Comparison of ENCODE assay signal across 24 mouse cellular contexts in the genomic region with DNA sequence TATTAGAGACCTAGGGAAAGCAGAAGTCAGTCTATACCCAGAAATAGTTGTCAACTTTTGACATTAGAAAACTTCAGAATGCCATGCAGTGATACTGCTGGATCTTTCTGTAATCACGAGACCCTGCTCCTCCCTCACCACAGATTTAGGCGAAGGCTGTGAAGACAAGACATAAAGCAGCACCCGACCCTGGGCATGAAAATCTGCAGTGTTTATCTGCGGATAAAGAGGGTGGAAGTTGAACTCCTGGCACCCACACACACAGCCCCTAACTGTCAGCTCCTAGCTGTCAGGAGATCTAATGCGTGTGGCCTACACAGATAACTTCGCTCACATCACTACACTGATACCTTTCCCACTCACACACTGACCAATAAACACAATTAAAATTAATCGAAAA. TPM values are rescaled to one million over a fixed set of nuclear protein-coding genes. Genes with fewer than 3 reads are reported as not detected.
DNase-seq lines count a peak whose midpoint lies in the region; ATAC-seq and TF ChIP-seq lines count a peak whose summit lies in the region.
"Had no signal": no experiment of that assay in that cellular context is flagged by ENCODE, and none has a peak within 500 bp of the region (broad histone marks: within the 10 kb centered on the region; RNA-seq: fewer than 3 reads in every experiment).

No protein-coding gene starts in this region.

- peaks cover 24% of the 10 kb centered on the region for H3K36me3 ChIP-seq in megakaryocyte, embryonic 14.5 days (replicated peaks; ENCODE audit: low read length)
- peaks cover 22% of the 10 kb centered on the region for H3K36me3 ChIP-seq in liver, embryonic 12.5 days
- H3K36me3 ChIP-seq: embryonic facial prominence, embryonic 12.5 days; midbrain, embryonic 15.5 days had no signal

- no peak for ATAC-seq in megakaryocyte, adult 5-6 weeks (ENCODE audit: poor library complexity, severe bottlenecking)
- peak; percentile 65 for ATAC-seq in liver, embryonic 12.5 days
- peak; percentile 74 for ATAC-seq in megakaryocyte-erythroid progenitor cell, adult 5-6 weeks (replicated peaks; ENCODE audit: low FRiP score, low TSS enrichment, poor library complexity, severe bottlenecking)
- ATAC-seq: activated CD4-positive, CD25-positive, alpha-beta regulatory T cell, adult 4 months; forebrain, embryonic 13.5 days; midbrain, embryonic 15.5 days had no signal

- H3K27ac ChIP-seq in bone marrow macrophage, adult 2 months (ENCODE audit: insufficient read depth, low read depth, low read length): peak overlapping the region; percentile 25
- H3K27ac ChIP-seq in liver, embryonic 12.5 days: 0 out of 2 replicates have a peak overlapping the region, but pooled peaks have one; percentile 14
- H3K27ac ChIP-seq: embryonic facial prominence, embryonic 12.5 days; forebrain, embryonic 13.5 days; heart, adult 2 months; limb, embryonic 13.5 days; midbrain, embryonic 15.5 days had no signal

- H3K4me3 ChIP-seq in megakaryocyte, embryonic 14.5 days (replicated peaks): peak overlapping the region; percentile 59
- H3K4me3 ChIP-seq in bone marrow macrophage, adult 2 months (ENCODE audit: insufficient read depth, low read length): no peak overlapping the region
- no peak overlapping the region for H3K4me3 ChIP-seq in liver, embryonic 12.5 days
- H3K4me3 ChIP-seq: embryonic facial prominence, embryonic 12.5 days; erythroblast, embryonic 14.5 days; forebrain, embryonic 13.5 days; heart, adult 2 months; limb, embryonic 13.5 days; midbrain, embryonic 15.5 days; myocyte had no signal

- DNase-seq in layer of hippocampus, adult 9-11 months: no peak
- DNase-seq in natural killer cell, adult 2 months (ENCODE audit: low spot score in 2 of 2): no peak
- no peak for DNase-seq in left cerebral cortex, adult 8-10 months (ENCODE audit: low spot score in 2 of 2)
- DNase-seq: adrenal gland, postnatal 25 days; cerebellum, adult 2 months; gastrocnemius, postnatal 14 days; heart, adult 2 months; kidney, adult 18-20 months; kidney, postnatal 36 days; right cerebral cortex, adult 18-20 months; thymus, adult 18-20 months; thymus, postnatal 4 days had no signal

- no peak for TF ChIP-seq CTCF in bone marrow macrophage, adult 2 months (IDR thresholded peaks at IDR 0.05; ENCODE audit: low read depth, low read length)

- H3K9ac ChIP-seq in liver, embryonic 12.5 days: no peak overlapping the region
- H3K9ac ChIP-seq: embryonic facial prominence, embryonic 12.5 days; forebrain, embryonic 13.5 days; limb, embryonic 13.5 days; midbrain, embryonic 15.5 days had no signal

- no peak for TF ChIP-seq POLR2A in bone marrow macrophage, adult 2 months (IDR thresholded peaks at IDR 0.05; ENCODE audit: borderline replicate concordance, low read depth, low read length)

- no peaks in the 10 kb centered on the region for H3K9me3 ChIP-seq in megakaryocyte, embryonic 14.5 days
- H3K9me3 ChIP-seq in liver, embryonic 12.5 days (replicated peaks): no peaks in the 10 kb centered on the region
- H3K9me3 ChIP-seq: embryonic facial prominence, embryonic 12.5 days; forebrain, embryonic 13.5 days; limb, embryonic 13.5 days; midbrain, embryonic 15.5 days had no signal

- no peaks in the 10 kb centered on the region for H3K27me3 ChIP-seq in megakaryocyte, embryonic 14.5 days (replicated peaks)
- no peaks in the 10 kb centered on the region for H3K27me3 ChIP-seq in liver, embryonic 12.5 days (replicated peaks)
- H3K27me3 ChIP-seq: embryonic facial prominence, embryonic 12.5 days; forebrain, embryonic 13.5 days; limb, embryonic 13.5 days; midbrain, embryonic 15.5 days had no signal

- H3K4me1 ChIP-seq in megakaryocyte, embryonic 14.5 days: peaks cover 65% of the 10 kb centered on the region
- H3K4me1 ChIP-seq in bone marrow macrophage, adult 2 months (ENCODE audit: control insufficient read depth, insufficient read depth, low read length): peaks cover 15% of the 10 kb centered on the region
- peaks cover 71% of the 10 kb centered on the region for H3K4me1 ChIP-seq in liver, embryonic 12.5 days
- H3K4me1 ChIP-seq: embryonic facial prominence, embryonic 12.5 days; forebrain, embryonic 13.5 days; limb, embryonic 13.5 days; midbrain, embryonic 15.5 days had no signal

- H3K4me2 ChIP-seq in liver, embryonic 12.5 days: no peak overlapping the region
- H3K4me2 ChIP-seq: embryonic facial prominence, embryonic 12.5 days; forebrain, embryonic 13.5 days; limb, embryonic 13.5 days; midbrain, embryonic 15.5 days had no signal

- whole genome bisulfite sequencing in liver, embryonic 12.5 days (ENCODE audit: insufficient replicate concordance): 19% methylated on average over 7 of the region's 7 CpGs

RNA-seq across cellular contexts. Expression of gene Ninl, which starts 57.7 kb away (rescaled TPM):
- 4.3 and 9.3 TPM in 2 replicates for polyA plus RNA-seq in megakaryocyte, embryonic 14.5 days (2012; ENCODE audit: insufficient read depth, low replicate concordance)
- 0.07 and 0.09 TPM in 2 replicates for total RNA-seq in megakaryocyte, adult 5-6 weeks (2015)
- total RNA-seq in megakaryocyte, adult 5-6 weeks (2017): 0.29 and 1.2 TPM in 2 replicates
- 1.9 and 4.6 TPM in 2 replicates for polyA plus RNA-seq in bone marrow macrophage, adult 2 months (2012; ENCODE audit: insufficient read depth, insufficient read length, missing spikeins)
- 18.6 and 18.7 TPM in 2 replicates for polyA plus RNA-seq in liver, embryonic 12.5 days (2016; fragmentation: Nextera tagmentation; extraction: Ambion mirVana)
- total RNA-seq in megakaryocyte-erythroid progenitor cell, adult 5-6 weeks (2014; fragmentation: Nextera tagmentation): 4.4 and 6.1 TPM in 2 replicates
- total RNA-seq in megakaryocyte-erythroid progenitor cell, adult 5-6 weeks (2017): 9.6 and 11.2 TPM in 2 replicates
- 10 to 100 TPM in 1 of 4 experiments, 1 to 10 TPM in 3; 5.8 to 10.5 (median 7.6) TPM for total RNA-seq in left cerebral cortex, adult 8-10 months (2022)
- polyA plus RNA-seq: activated CD4-positive, CD25-positive, alpha-beta regulatory T cell, adult 4 months had no signal

RNA-seq across cellular contexts. Expression of gene Nanp, which starts 57.7 kb away (rescaled TPM):
- polyA plus RNA-seq in megakaryocyte, embryonic 14.5 days (2012; ENCODE audit: insufficient read depth, low replicate concordance): 2.9 and 7.9 TPM in 2 replicates
- total RNA-seq in megakaryocyte, adult 5-6 weeks (2015): 17.3 and 18.7 TPM in 2 replicates
- 9.6 and 10.5 TPM in 2 replicates for total RNA-seq in megakaryocyte, adult 5-6 weeks (2017)
- polyA plus RNA-seq in bone marrow macrophage, adult 2 months (2012; ENCODE audit: insufficient read depth, insufficient read length, missing spikeins): 14.8 and 16.3 TPM in 2 replicates
- 74.4 and 76.2 TPM in 2 replicates for polyA plus RNA-seq in liver, embryonic 12.5 days (2016; fragmentation: Nextera tagmentation; extraction: Ambion mirVana)
- 35.5 and 42.2 TPM in 2 replicates for total RNA-seq in megakaryocyte-erythroid progenitor cell, adult 5-6 weeks (2014; fragmentation: Nextera tagmentation)
- 26.2 and 38.6 TPM in 2 replicates for total RNA-seq in megakaryocyte-erythroid progenitor cell, adult 5-6 weeks (2017)
- 10 to 100 TPM; 23.4 to 27.2 (median 26.3) TPM for total RNA-seq in left cerebral cortex, adult 8-10 months (2022)
